8 mouse cellular contexts compared by ENCODE assay signal in the genomic region with DNA sequence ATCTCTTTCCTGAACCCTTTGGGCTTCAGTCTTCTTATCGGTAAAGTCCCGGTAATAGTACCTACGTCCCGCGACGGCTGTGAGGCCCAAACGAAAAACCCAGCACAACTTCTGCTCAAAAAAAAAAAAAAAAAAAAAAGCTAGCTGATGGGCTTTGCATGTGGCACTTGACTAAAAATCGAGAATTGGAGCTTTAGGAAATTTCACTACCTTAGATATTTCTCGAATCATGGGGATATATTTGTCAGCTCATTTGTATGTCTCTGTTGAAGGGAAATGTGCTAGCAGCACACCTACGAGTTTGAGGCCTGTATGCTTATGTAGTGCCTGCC. TPM values are rescaled to one million over a fixed set of nuclear protein-coding genes. Genes with fewer than 3 reads are reported as not detected.
DNase-seq lines count a peak whose midpoint lies in the region; ATAC-seq and TF ChIP-seq lines count a peak whose summit lies in the region.

No protein-coding gene starts in this region.

- H3K4me3 ChIP-seq in kidney, embryonic 16.5 days (ENCODE audit: low read length): peak overlapping the region; percentile 96
- peak overlapping the region; percentile 98 for H3K4me3 ChIP-seq in hindbrain, embryonic 15.5 days
- H3K4me3 ChIP-seq in midbrain, postnatal 0 days (ENCODE audit: low read depth, low read length): peak overlapping the region; percentile 74

- intact Hi-C loops in left cerebral cortex, postnatal 10 days (cut with DNase I): loop anchor here (5.0 kb wide), 1 partner anchor 131 kb away; no protein-coding TSS in a partner anchor

- no peaks in the 10 kb centered on the region for H3K27me3 ChIP-seq in kidney, embryonic 16.5 days (ENCODE audit: insufficient read depth, low read length)
- H3K27me3 ChIP-seq in hindbrain, embryonic 15.5 days: no peaks in the 10 kb centered on the region
- H3K27me3 ChIP-seq in midbrain, postnatal 0 days (ENCODE audit: insufficient read depth, low read length): no peaks in the 10 kb centered on the region

- H3K4me2 ChIP-seq in kidney, embryonic 16.5 days (replicated peaks; ENCODE audit: low read depth, low read length): peak overlapping the region; percentile 83
- H3K4me2 ChIP-seq in hindbrain, embryonic 15.5 days: peak overlapping the region; percentile 73
- H3K4me2 ChIP-seq in midbrain, postnatal 0 days (ENCODE audit: low read depth, low read length, poor library complexity, severe bottlenecking): peak overlapping the region; percentile 65

- ATAC-seq in kidney, embryonic 16.5 days (ENCODE audit: low FRiP score, low TSS enrichment): no peak
- ATAC-seq in hindbrain, embryonic 15.5 days (ENCODE audit: low FRiP score, low read depth): no peak
- ATAC-seq in midbrain, postnatal 0 days (ENCODE audit: low FRiP score): no peak

- TF ChIP-seq CTCF in midbrain, postnatal 0 days (IDR thresholded peaks at IDR 0.05): no peak

- WGBS in kidney, embryonic 16.5 days: under 1% methylated on average over 10 of the region's 10 CpGs
- under 1% methylated on average over 10 of the region's 10 CpGs for WGBS in hindbrain, embryonic 15.5 days
- WGBS in midbrain, postnatal 0 days: 2% methylated on average over 10 of the region's 10 CpGs

- H3K9ac ChIP-seq in kidney, embryonic 16.5 days (replicated peaks; ENCODE audit: low read length): peak overlapping the region; percentile 96
- peak overlapping the region; percentile 95 for H3K9ac ChIP-seq in hindbrain, embryonic 15.5 days
- peak overlapping the region; percentile 75 for H3K9ac ChIP-seq in midbrain, postnatal 0 days (replicated peaks; ENCODE audit: low read length, poor library complexity, severe bottlenecking)

- H3K4me1 ChIP-seq in kidney, embryonic 16.5 days (ENCODE audit: insufficient read depth, low read length): peaks cover 12% of the 10 kb centered on the region
- peaks cover 21% of the 10 kb centered on the region for H3K4me1 ChIP-seq in hindbrain, embryonic 15.5 days (replicated peaks)
- H3K4me1 ChIP-seq in midbrain, postnatal 0 days (ENCODE audit: insufficient read depth, low read length): no peaks in the 10 kb centered on the region

- peak overlapping the region; percentile 71 for H3K27ac ChIP-seq in kidney, embryonic 16.5 days (ENCODE audit: low read length)
- H3K27ac ChIP-seq in hindbrain, embryonic 15.5 days (replicated peaks): peak overlapping the region; percentile 81
- no peak overlapping the region for H3K27ac ChIP-seq in midbrain, postnatal 0 days (ENCODE audit: low read depth, low read length)

- no peak for DNase-seq in kidney, postnatal 4 days
- DNase-seq in c-Kit-negative CD71-positive TER-119-positive erythroid progenitor cells, embryonic 14.5 days (ENCODE audit: low read depth, low spot score): peak; percentile 54
- no peak for DNase-seq in midbrain, postnatal 0 days (ENCODE audit: low spot score)
- no peak for DNase-seq in ovary, adult 18-20 months (ENCODE audit: low spot score)
- no peak for DNase-seq in left cerebral cortex, postnatal 10 days (ENCODE audit: extremely low spot score in 1 of 2, low spot score in 2 of 2)
- DNase-seq in gastrocnemius, postnatal 10 days: no peak

- H3K9me3 ChIP-seq in kidney, embryonic 16.5 days (ENCODE audit: low read length): no peaks in the 10 kb centered on the region
- H3K9me3 ChIP-seq in hindbrain, embryonic 15.5 days: no peaks in the 10 kb centered on the region
- H3K9me3 ChIP-seq in midbrain, postnatal 0 days (ENCODE audit: low read length): no peaks in the 10 kb centered on the region

- H3K36me3 ChIP-seq in kidney, embryonic 16.5 days (ENCODE audit: insufficient read depth, low read length): peaks cover 6% of the 10 kb centered on the region; the same call in 1 of the 2 replicates
- no peaks in the 10 kb centered on the region for H3K36me3 ChIP-seq in hindbrain, embryonic 15.5 days
- H3K36me3 ChIP-seq in midbrain, postnatal 0 days (ENCODE audit: insufficient read depth, low read length): no peaks in the 10 kb centered on the region

RNA-seq across cellular contexts. Expression of a gene that starts 0.9 kb away (rescaled TPM):
- 257 TPM in 2 replicates for polyA plus RNA-seq in kidney, embryonic 16.5 days (2015; fragmentation: Nextera tagmentation; extraction: Ambion mirVana)
- polyA plus RNA-seq in hindbrain, embryonic 15.5 days (2015; fragmentation: Nextera tagmentation; extraction: Ambion mirVana): 197 and 204 TPM in 2 replicates
- 94.0 and 96.9 TPM in 2 replicates for total RNA-seq in midbrain, postnatal 0 days (2014; rRNA removed)
- 188 and 192 TPM in 2 replicates for polyA plus RNA-seq in midbrain, postnatal 0 days (2015; fragmentation: Nextera tagmentation; extraction: Ambion mirVana)
- 100 to 1,000 TPM; 187 to 198 TPM for total RNA-seq in left cerebral cortex, postnatal 10 days (2021)
- 100 to 1,000 TPM; 147 to 150 TPM for total RNA-seq in gastrocnemius, postnatal 10 days (2021)

RNA-seq across cellular contexts. Expression of a gene that starts 32.5 kb away (rescaled TPM):
- polyA plus RNA-seq in kidney, embryonic 16.5 days (2015; fragmentation: Nextera tagmentation; extraction: Ambion mirVana): 9.8 and 13.5 TPM in 2 replicates
- 34.2 and 41.1 TPM in 2 replicates for polyA plus RNA-seq in hindbrain, embryonic 15.5 days (2015; fragmentation: Nextera tagmentation; extraction: Ambion mirVana)
- 125 and 160 TPM in 2 replicates for total RNA-seq in midbrain, postnatal 0 days (2014; rRNA removed)
- polyA plus RNA-seq in midbrain, postnatal 0 days (2015; fragmentation: Nextera tagmentation; extraction: Ambion mirVana): 32.1 and 37.8 TPM in 2 replicates
- 100 to 1,000 TPM; 235 to 265 TPM for total RNA-seq in left cerebral cortex, postnatal 10 days (2021)
- total RNA-seq in gastrocnemius, postnatal 10 days (2021): 10 to 100 TPM; 18.5 to 27.8 TPM
